Mouse (Mus musculus) heart, embryonic 12.5 days (tissue): ENCODE data around the gene Rnf220. TPM values are rescaled to one million over a fixed set of nuclear protein-coding genes. Genes with fewer than 3 reads are reported as not detected.

Experiments
- ATAC-seq: fragments of 200-750 bp; cut with Nextera tagmentation; 2 replicates; pipeline ENCODE4 v1.8.0; 2017; ENCODE audit warnings: moderate TSS enrichment, moderate library complexity; ENCODE audit not compliant: insufficient number of reproducible peaks, low FRiP score
- H3K27ac ChIP-seq: fragments of 300-500 bp; sonication (generic); 2 replicates; pipeline ENCODE4 v1.5.1; 2016; ENCODE audit warnings: mild to moderate bottlenecking, moderate library complexity; ENCODE audit not compliant: poor library complexity, severe bottlenecking
- H3K27me3 ChIP-seq: fragments of 300-500 bp; sonication (generic); replicated peaks from 2 replicates; pipeline ENCODE4 v1.6.1; 2016; ENCODE audit warnings: mild to moderate bottlenecking, moderate library complexity
- H3K36me3 ChIP-seq: fragments of 300-500 bp; sonication (generic); 2 replicates; pipeline ENCODE4 v1.6.1; 2016; ENCODE audit warnings: mild to moderate bottlenecking, moderate library complexity
- H3K4me1 ChIP-seq: fragments of 300-500 bp; sonication (generic); replicated peaks from 2 replicates; pipeline ENCODE4 v1.6.1; 2016; ENCODE audit warnings: mild to moderate bottlenecking
- H3K4me2 ChIP-seq: fragments of 300-500 bp; sonication (generic); 2 replicates; pipeline ENCODE4 v1.6.1; 2016; ENCODE audit warnings: mild to moderate bottlenecking, moderate library complexity
- H3K4me3 ChIP-seq: fragments of 300-500 bp; sonication (generic); 2 replicates; pipeline ENCODE4 v1.5.1; 2016; ENCODE audit warnings: mild to moderate bottlenecking
- H3K9ac ChIP-seq: fragments of 300-500 bp; sonication (generic); 2 replicates; pipeline ENCODE4 v1.6.1; 2016; ENCODE audit warnings: mild to moderate bottlenecking, moderate library complexity
- H3K9me3 ChIP-seq: fragments of 300-500 bp; sonication (generic); replicated peaks from 2 replicates; pipeline ENCODE4 v1.6.1; 2016; ENCODE audit warnings: mild to moderate bottlenecking, moderate library complexity
- WGBS: fragments of 180-500 bp; shearing (Covaris S2); methylation state at CpG from one replicate; pipeline ENCODE4 v1.1.7; 2016; 5-methylcytosine and 5-hydroxymethylcytosine counted together
- polyA plus RNA-seq: library from polyadenylated mRNA; unstranded; fragments of >200 nt; fragmentation: Nextera tagmentation; extraction: Ambion mirVana; gene quantifications from 2 replicates; pipeline ENCODE4 v1.2.1, GENCODE M21; 2016

Rnf220 gene
- polyA plus RNA-seq, 1 experiment from 2014 or later: 55.8 TPM

DNA sequence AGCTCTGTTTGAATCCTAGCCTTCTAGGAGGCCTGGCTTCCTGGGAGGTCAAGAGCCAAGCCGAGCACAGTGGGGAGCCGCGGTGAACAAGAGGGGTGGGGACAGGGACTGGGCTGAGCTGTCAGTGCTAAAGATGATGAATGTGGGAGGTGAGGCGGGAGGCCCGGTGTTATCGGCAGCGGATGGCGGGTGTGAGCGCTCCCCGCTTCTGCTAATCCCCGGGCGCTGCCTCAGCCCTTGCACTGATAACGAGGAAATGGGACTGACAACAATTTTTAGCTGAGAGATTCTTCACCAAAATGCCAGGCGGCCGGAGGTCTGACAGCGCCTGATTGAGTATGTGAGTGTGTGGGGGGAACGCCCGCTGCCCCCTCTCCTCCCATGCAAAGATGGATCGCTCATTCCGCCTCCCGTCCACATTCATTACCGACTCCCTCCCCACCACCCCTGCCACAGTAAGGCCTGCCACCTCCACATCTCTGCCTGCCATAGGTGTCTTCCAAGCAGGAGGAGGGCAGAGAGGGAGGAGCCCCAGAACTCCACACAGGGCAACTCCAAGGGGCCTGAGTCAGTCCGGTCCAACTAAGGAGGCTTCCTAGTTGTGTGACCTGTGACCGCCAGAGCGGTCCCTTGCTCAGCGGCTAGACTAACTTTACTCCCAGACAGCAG, 184.3 kb downstream of the Rnf220 start:
- 1% methylated on average over 26 of the region's 26 CpGs for WGBS
- Histone ChIP-seq H3K9ac (peak overlapping the region; percentile 41; the same call in 1 of the 2 replicates), H3K27me3 (peaks cover 71% of the 10 kb centered on the region), H3K27ac (no peak overlapping the region), H3K9me3 (peaks cover 7% of the 10 kb centered on the region; the same call in 1 of the 2 replicates), H3K4me2 (peak overlapping the region; percentile 67), H3K4me1 (peaks cover 21% of the 10 kb centered on the region), H3K36me3 (no peaks in the 10 kb centered on the region), H3K4me3 (peak overlapping the region; percentile 26)
- peak; percentile 71; the same call in 1 of the 2 replicates for ATAC-seq

DNA sequence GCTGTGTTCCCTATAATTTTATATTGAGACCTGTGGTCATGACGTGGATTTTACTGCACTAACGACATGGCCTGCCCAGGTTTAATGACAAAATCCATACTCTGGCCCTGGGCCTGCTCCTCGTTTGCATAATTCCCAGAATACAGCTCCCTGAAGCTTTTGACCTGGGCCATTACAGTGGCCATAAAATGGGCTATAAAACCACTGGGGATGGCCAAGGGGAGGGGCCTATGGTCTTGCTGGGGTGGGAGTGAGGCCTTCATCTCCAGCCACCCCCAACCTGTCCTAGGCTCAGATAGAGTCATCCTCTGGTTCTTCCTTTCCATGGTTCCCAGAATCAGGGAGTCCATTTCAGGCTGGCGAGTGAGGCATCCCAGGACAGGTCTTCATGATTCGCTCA, 185.0 kb downstream of the Rnf220 start:
- peak overlapping the region; percentile 67; the same call in 1 of the 2 replicates for H3K4me2 ChIP-seq

DNA sequence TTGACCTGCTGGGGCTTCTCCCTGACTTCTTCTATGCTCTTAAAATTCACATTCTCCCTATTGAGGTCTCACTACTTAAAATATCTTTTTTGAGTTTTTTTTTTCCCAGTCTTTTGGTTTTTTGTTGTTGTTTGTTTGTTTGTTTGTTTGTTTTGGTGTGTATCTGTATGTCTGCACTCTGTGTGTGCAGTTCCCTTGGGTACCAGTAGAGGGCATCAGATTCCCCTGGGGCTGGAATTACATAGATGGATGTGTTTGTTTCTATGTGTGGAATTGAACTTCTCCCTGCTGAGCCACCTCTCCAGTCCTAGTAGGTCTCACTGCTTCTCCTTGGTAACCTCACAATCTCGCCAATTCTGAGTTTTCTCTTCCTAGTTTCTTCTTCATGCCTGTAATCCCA, 187.4 kb downstream of the Rnf220 start:
- peaks cover 22% of the 10 kb centered on the region for H3K4me1 ChIP-seq
- H3K9me3 ChIP-seq: peaks cover 7% of the 10 kb centered on the region; the same call in 1 of the 2 replicates
- no peak for ATAC-seq
- peaks cover 71% of the 10 kb centered on the region for H3K27me3 ChIP-seq
- no peaks in the 10 kb centered on the region for H3K36me3 ChIP-seq
- no peak overlapping the region for H3K4me2 ChIP-seq
- H3K9ac ChIP-seq: no peak overlapping the region
- no peak overlapping the region for H3K27ac ChIP-seq
- WGBS: 78% methylated on average over 1 of the region's 1 CpGs
- no peak overlapping the region for H3K4me3 ChIP-seq

More for the DNA sequence above, 185.0 kb downstream of the Rnf220 start:
- Histone ChIP-seq H3K27ac (no peak overlapping the region), H3K4me3 (no peak overlapping the region), H3K9me3 (peaks cover 7% of the 10 kb centered on the region; the same call in 1 of the 2 replicates), H3K9ac (no peak overlapping the region), H3K36me3 (no peaks in the 10 kb centered on the region), H3K27me3 (peaks cover 71% of the 10 kb centered on the region), H3K4me1 (peaks cover 17% of the 10 kb centered on the region)
- ATAC-seq: 0 out of 2 replicates have a peak, but pooled peaks have one; percentile 7
- 53% methylated on average over 5 of the region's 5 CpGs for WGBS

GRCm38 (mm10) chr4:117307270-117307669, 189.6 kb downstream of the Rnf220 start:
- peaks cover 7% of the 10 kb centered on the region; the same call in 1 of the 2 replicates for H3K9me3 ChIP-seq
- no peaks in the 10 kb centered on the region for H3K36me3 ChIP-seq
- H3K27me3 ChIP-seq: peaks cover 75% of the 10 kb centered on the region
- no peak overlapping the region for H3K9ac ChIP-seq
- H3K27ac ChIP-seq: no peak overlapping the region
- 45% methylated on average over 6 of the region's 6 CpGs for WGBS
- H3K4me2 ChIP-seq: no peak overlapping the region
- peaks cover 27% of the 10 kb centered on the region for H3K4me1 ChIP-seq
- ATAC-seq: no peak
- no peak overlapping the region for H3K4me3 ChIP-seq

DNA sequence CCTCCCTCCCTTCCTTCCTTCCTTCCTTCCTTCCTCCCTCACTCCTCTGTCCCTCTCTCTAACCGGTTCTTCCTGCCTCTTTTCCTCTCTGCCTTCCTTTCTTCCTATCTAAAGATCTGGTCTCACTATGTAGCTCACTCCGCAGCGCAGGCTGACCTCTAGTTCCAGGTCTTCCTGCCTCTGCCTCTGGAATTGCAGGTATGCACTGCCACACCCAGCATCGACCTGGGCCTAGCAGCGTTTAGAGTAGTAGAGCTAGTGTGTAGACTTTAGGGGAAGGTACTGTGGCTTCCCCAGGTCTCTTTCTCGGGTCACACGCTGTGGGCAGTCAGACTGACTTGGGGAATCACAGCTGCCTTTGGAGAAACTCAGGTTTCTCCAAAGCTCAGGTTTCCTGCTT, 191.4 kb downstream of the Rnf220 start:
- Histone ChIP-seq H3K9me3 (peaks cover 7% of the 10 kb centered on the region; the same call in 1 of the 2 replicates), H3K4me3 (no peak overlapping the region), H3K4me1 (peaks cover 23% of the 10 kb centered on the region), H3K4me2 (no peak overlapping the region), H3K36me3 (no peaks in the 10 kb centered on the region), H3K27me3 (peaks cover 72% of the 10 kb centered on the region), H3K9ac (no peak overlapping the region), H3K27ac (no peak overlapping the region)
- 40% methylated on average over 6 of the region's 7 CpGs for WGBS
- ATAC-seq: no peak

GRCm38 (mm10) chr4:117304239-117305025, 192.4 kb downstream of the Rnf220 start:
- H3K4me1 ChIP-seq: peaks cover 23% of the 10 kb centered on the region

GRCm38 (mm10) chr4:117303581-117304238, 193.1 kb downstream of the Rnf220 start:
- Histone ChIP-seq H3K27ac (no peak overlapping the region), H3K4me3 (peak overlapping the region; percentile 55), H3K4me2 (peak overlapping the region; percentile 97), H3K9me3 (no peaks in the 10 kb centered on the region), H3K36me3 (no peaks in the 10 kb centered on the region), H3K27me3 (peaks cover 81% of the 10 kb centered on the region), H3K4me1 (peaks cover 23% of the 10 kb centered on the region), H3K9ac (peak overlapping the region; percentile 73)
- WGBS: 6% methylated on average over 30 of the region's 30 CpGs
- ATAC-seq: no peak

More at GRCm38 (mm10) chr4:117304239-117305025, 192.4 kb downstream of the Rnf220 start:
- peak overlapping the region; percentile 55 for H3K4me3 ChIP-seq
- H3K36me3 ChIP-seq: no peaks in the 10 kb centered on the region
- ATAC-seq: 0 out of 2 replicates have a peak, but pooled peaks have one; percentile 20
- H3K27me3 ChIP-seq: peaks cover 79% of the 10 kb centered on the region
- no peak overlapping the region for H3K27ac ChIP-seq
- H3K9ac ChIP-seq: peak overlapping the region; percentile 73
- peak overlapping the region; percentile 97 for H3K4me2 ChIP-seq
- 2% methylated on average over 54 of the region's 54 CpGs for WGBS
- peaks cover 4% of the 10 kb centered on the region; the same call in 1 of the 2 replicates for H3K9me3 ChIP-seq

GRCm38 (mm10) chr4:117302027-117302806, 194.6 kb downstream of the Rnf220 start:
- Histone ChIP-seq H3K36me3 (no peaks in the 10 kb centered on the region), H3K4me3 (no peak overlapping the region), H3K4me2 (no peak overlapping the region), H3K27me3 (peaks cover 79% of the 10 kb centered on the region), H3K9ac (no peak overlapping the region), H3K4me1 (peaks cover 23% of the 10 kb centered on the region), H3K27ac (no peak overlapping the region), H3K9me3 (no peaks in the 10 kb centered on the region)
- WGBS: 33% methylated on average over 14 of the region's 14 CpGs
- ATAC-seq: no peak

DNA sequence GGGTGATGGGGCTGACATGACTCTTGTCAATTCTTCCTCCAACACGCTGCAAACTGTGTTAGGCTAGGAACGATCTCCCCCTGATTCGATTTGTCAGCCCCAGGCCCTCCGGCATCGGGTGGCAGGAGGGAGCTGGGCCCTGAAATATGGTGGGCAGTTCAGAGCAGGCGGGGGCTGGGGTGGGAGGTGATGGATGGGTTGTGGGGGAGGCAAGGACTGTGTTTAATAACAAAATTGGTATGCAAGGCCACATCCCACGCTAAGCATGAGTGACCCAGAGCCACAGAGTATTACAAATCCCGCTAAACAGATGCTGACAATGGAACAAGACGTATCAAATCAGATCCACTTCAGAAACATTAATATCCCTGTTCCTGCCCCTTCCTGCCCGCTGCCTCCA, 196.9 kb downstream of the Rnf220 start:
- peaks cover 23% of the 10 kb centered on the region for H3K4me1 ChIP-seq
- no peaks in the 10 kb centered on the region for H3K9me3 ChIP-seq
- H3K9ac ChIP-seq: no peak overlapping the region
- H3K4me3 ChIP-seq: no peak overlapping the region
- H3K27ac ChIP-seq: no peak overlapping the region
- no peak for ATAC-seq
- no peaks in the 10 kb centered on the region for H3K36me3 ChIP-seq
- H3K4me2 ChIP-seq: no peak overlapping the region
- WGBS: 78% methylated on average over 10 of the region's 10 CpGs
- peaks cover 67% of the 10 kb centered on the region for H3K27me3 ChIP-seq

DNA sequence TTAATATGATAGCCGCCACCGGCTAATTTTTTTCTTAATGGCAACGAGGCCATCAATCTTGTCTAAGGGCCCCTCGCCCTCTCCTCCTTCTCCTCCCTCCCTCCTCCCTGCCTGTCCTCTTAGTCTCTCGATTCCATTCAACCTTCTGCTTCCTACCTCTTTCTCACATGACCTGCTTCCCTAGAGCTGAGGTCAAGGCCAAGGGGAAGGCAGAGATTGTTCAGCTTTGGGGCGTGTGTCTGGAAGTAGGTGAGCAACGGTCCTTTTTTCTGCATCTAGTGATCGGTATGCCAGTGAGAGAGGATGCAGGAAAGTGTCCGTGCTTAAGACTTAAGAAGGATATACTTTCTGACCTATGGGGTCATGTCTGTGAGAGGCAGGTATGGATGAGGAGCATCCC, 199.0 kb downstream of the Rnf220 start:
- no peak for ATAC-seq
- H3K4me3 ChIP-seq: no peak overlapping the region
- WGBS: 74% methylated on average over 9 of the region's 9 CpGs
- H3K9ac ChIP-seq: no peak overlapping the region
- peaks cover 7% of the 10 kb centered on the region for H3K4me1 ChIP-seq
- peaks cover 47% of the 10 kb centered on the region for H3K27me3 ChIP-seq
- H3K36me3 ChIP-seq: no peaks in the 10 kb centered on the region
- H3K4me2 ChIP-seq: no peak overlapping the region
- no peaks in the 10 kb centered on the region for H3K9me3 ChIP-seq
- no peak overlapping the region for H3K27ac ChIP-seq
